Mouse (Mus musculus): ENCODE measurements around the gene 4930442H23Rik.

4930442H23Rik gene

GRCm38 (mm10) chr10:81145307-81145706, 38.3 kb downstream of the 4930442H23Rik start:
- no peak for DNase-seq (ENCODE audit: low read depth, low spot score)

- DNase-seq (ENCODE audit: low read depth, low spot score), result no peak
Observed at GRCm38 (mm10) chr10:81144667-81145066, 39.0 kb downstream of the 4930442H23Rik start.

DNA sequence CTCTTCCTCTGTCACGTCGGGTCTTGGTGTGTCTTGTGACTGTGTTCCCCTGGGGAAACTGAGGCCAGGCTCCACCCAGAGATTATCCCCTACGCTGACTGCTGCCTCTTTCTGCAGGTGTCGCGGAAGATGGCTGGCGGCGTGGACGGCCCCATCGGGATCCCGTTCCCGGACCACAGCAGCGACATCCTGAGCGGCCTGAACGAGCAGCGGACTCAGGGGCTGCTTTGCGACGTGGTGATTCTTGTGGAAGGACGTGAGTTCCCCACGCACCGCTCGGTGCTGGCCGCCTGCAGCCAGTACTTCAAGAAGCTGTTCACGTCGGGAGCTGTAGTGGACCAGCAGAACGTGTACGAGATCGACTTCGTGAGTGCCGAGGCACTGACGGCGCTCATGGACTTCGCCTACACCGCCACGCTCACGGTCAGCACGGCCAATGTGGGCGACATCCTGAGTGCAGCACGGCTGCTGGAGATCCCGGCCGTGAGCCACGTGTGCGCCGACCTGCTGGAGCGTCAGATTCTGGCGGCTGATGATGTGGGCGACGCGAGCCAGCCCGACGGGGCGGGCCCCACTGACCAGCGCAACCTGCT, 39.7 kb downstream of the 4930442H23Rik start:
- DNase-seq (ENCODE audit: low read depth, low spot score), result no peak

- DNase-seq (ENCODE audit: low read depth, low spot score), result no peak
Observed at GRCm38 (mm10) chr10:81143157-81143633, 40.5 kb downstream of the 4930442H23Rik start.

DNA sequence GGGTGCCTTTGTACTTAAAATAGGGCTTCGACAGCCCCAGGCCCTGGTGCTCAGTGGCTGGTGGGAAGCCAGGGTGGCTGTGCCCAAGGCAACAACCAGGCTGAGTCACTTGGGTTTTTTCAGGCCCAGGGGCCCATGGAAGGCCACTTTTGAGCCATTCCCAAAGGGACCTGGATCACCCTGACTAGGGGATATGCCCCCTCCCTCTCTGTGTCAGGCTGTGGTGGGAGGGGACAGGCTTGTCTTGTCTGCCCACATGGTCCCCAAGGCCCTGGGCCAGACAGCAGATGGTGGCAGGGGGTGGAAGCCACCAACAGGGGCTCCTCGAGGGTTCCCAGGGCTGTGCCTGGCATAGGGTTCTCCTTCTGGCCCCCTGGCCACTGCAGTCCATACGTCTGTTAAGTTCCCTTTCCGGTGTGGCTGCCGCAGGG, 41.1 kb downstream of the 4930442H23Rik start:
- no peak for DNase-seq (ENCODE audit: low read depth, low spot score)

DNA sequence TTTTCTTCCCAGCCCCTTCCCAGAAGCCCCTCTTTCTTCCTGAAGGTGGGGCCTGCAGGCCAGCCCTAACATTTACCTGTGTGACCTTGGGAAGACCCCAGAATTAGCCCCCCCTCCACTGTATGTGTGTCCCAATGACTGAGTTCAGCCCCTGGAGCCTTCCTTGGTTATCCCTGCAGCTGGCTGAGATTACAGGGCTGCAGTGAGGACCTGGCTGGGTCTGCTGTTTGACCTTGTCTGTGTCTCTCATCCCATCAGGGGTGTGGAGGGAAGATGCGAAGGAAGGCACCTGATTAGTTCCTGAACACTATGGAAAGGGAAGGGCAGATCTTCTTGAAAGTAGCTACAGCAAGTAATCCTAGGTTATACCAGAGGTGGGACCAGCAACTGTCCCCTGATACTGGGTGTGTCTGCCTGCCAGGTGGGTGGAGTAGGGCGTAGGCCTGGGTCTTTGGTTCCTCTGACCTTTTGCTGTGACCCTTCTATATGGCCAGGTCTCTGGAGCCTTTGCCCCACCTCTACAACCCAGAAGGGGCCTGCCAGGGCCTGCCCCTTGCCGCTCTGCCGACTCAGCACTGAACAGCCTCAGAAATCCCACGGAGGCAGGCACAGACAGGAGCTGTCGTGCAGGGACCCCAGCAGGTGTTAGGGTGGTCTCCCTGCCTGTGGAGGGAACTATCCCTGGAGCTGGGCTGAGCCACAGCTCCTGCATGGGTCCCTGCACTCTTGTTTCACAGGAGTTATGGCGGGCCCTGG, 42.0 kb downstream of the 4930442H23Rik start:
- no peak for DNase-seq (ENCODE audit: low read depth, low spot score)

DNA sequence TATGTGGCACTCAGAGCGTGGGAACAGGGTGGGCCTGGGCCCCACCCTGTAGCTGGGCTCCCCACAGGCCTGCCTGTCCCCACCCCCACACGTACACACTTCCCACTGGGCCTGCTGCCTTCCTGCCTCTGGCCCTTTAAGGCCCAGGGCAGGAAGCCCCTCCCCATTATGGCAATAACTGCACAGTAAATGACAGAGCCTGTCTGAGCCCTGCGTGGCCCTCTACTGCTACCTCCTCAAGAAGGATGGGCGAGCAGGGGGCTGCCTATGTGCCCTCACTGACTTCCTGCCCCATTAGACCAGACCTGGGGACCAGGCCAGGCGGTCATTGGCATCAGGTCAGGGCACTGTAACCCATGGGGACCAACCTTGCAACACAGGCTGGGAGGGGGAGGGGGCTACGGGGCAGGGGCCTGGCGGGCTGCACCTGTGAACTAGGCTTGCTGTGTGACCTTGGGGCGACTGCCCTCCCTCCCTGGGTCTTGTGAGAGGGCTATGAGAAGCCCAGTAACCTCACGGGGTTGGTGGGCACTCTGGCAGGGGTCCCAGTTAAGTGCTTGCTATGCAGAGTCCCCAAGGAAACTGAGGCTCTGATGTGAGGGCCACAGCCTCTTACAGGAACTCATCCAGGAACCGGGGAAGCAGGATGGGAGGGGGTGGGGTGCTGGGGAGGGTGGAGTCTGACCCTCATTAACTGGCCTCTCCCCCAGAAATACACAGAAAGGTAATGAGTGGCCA, 42.8 kb downstream of the 4930442H23Rik start:
- DNase-seq (ENCODE audit: low read depth, low spot score), result no peak

- no peak for DNase-seq (ENCODE audit: low read depth, low spot score)
Observed at GRCm38 (mm10) chr10:81140005-81140404, 43.6 kb downstream of the 4930442H23Rik start.

GRCm38 (mm10) chr10:81139529-81139846, 44.2 kb downstream of the 4930442H23Rik start:
- no peak for DNase-seq (ENCODE audit: low read depth, low spot score)

DNA sequence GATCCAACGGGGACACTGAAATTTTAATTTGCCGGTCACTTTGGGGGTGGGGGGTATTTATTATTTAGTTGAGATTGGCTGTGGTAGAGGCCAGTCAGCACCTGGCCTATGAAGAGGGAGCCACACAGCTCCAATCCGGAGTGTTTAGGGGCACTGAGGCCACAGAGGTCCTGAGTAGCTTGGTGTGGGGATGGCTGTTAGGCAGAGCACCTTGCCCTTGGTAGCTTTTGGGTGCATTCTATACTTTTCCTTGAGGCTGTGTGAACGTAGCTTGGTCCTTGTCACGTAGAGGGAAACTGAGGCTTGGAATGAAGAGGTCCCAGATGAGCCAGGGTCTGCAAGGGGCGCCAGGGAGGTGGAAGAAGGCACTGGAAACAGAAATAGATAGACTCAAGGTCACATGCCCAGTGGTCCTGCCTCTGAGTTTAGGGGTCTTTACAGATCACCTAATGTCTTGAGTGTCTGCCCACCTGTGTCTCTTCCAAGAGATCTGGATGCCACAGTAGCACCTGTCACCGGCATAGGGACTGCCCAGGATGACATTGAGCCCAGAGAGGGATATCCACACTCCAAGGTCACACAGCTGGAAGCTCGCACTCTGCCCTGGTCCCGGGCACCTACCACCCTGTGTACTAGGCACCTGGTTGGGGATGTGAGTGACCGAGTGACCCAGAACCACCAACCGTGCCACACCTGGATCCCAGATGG, 44.7 kb downstream of the 4930442H23Rik start:
- no peak for DNase-seq (ENCODE audit: low read depth, low spot score)

DNA sequence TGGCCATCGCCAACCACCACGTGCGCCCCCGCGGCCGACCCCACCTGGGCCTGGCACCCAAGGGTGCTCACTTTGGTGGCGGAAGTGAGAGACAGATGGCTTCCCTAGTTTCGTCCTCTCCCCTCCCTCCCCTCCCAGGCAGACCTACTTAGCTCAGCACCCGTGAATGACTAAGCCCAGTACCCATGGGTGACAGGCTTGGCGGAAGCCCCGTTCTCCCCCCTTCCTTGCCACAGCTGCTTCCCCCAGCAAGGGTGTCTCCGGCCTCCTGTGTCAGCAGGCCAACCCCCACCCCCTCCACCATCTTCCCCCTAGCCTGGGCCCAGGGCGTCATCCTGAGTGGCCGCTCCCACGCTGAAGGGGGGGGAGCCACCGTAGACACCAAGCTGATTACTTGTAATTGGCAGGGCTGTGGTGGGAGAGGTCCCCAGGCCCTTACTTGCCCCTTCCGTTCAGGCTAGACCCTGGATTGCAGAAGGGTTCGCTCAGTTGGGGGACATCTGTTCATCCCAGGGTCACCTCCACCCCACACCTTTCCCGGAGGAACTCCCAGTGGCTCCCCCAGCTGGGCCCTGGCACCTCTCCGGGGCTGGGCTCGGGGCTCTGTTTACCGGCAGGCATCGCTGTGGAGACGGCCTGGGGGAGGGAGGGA, 45.4 kb downstream of the 4930442H23Rik start:
- no peak for DNase-seq (ENCODE audit: low read depth, low spot score)

DNA sequence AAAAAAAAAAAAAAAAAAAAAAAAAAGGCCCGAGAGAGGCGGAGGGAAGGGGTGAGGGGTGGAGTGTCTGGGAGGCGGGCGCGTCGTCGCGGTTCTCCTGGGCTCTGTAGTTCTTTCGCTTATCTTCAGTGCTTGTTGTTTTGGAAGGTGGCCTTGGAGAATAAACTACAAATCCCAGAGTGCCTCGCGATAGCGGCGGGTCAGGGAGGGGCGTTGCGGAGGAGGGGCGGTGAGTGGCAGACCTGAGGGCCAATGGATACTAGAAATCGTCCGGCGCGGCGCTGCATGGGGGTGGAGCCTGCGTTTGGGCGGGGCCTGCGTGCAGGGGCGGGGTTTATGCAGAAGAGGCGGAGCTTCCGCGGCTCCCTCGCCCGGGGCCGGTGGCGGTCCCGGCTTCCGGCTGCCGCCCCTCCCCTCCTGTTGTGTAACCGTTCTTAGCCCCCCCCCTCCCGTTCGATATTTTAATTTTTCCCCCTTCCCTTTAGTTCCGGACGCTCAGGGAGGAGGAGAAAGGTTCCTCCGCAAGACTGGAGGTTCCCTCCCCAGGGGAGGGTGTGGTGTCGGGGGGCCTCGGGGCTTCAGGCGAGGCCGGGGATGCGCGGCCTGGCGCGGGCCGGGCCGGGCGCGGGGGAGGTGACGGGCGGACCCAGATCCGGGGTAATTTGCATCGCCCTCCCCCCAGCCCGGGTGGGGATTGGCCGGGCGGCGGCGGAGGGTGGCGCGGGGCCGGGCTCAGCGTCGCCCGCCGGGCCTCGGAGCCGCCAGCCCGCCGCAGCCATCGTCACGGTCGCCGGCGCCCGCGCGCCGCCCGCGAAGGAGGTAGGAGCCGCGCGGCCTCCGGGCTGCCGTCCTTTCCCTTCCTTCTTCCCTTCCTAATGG, 46.2 kb downstream of the 4930442H23Rik start:
- peak; percentile 97 for DNase-seq (ENCODE audit: low read depth, low spot score)

- no peak for DNase-seq (ENCODE audit: low read depth, low spot score)
Observed at GRCm38 (mm10) chr10:81136706-81137231, 46.9 kb downstream of the 4930442H23Rik start.

GRCm38 (mm10) chr10:81135831-81136705, 47.6 kb downstream of the 4930442H23Rik start:
- DNase-seq (ENCODE audit: low read depth, low spot score), result peak; percentile 50

DNA sequence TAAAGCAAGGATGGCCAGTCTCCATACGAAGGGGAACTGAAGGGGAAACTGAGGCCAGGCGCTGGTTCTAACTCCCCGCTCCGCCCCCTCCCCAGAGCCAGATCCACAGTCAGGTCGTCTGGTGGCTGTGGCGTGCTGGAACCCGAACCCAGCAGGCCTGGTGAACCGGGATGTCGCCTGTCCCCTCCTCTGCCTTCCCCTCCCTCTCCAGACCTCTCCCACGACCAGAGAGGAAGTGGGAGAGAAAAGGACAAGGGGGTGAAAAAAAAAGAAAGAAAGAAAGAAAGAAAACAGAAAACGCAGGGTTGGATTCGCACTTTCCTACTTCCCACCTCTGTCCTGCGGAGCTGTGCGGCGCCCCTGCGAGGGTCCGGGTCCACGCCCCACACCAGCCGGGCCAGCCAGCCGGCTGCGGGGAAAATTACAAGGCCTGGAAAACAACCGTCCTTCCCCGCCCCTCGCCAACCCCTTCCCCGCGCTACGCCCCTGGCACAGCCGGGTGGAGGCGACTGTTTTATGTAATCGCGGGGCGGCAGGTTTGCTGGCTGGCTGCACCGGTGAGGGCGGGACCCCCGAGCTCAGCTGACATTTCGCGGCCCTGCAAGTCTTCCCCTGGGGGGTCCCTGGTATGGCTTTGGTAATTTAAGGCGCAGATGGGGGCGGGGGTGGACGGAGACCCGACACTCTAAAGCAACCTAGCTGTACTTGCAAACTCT, 48.5 kb downstream of the 4930442H23Rik start, which contains the start of gene Zbtb7a:
Gene Zbtb7a, plus strand, starts transcription at position 255 of the 716 bp plus-strand sequence.
- no peak for DNase-seq (ENCODE audit: low read depth, low spot score)

DNA sequence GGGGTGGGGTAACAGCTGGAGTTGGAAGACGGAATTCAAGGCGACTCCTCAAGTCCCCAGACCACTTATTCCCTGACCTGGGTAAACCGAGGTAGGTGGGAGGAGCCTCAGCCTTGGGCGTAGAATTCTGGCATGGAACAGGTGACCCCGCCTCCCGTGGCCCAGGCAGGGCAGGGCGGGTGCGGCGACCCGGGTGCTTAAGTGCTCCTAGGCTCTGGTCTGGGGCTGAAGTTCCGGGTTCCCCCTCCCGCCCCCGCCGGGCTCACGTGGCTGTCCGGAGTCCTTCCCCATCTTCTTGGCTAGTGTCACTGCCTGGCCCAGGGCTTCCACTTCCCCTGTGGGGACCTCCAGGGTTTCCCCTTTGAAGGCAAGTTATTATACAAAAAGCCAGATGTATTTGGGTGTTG, 49.5 kb downstream of the 4930442H23Rik start:
- DNase-seq (ENCODE audit: low read depth, low spot score), result no peak
